Mouse (Mus musculus): ENCODE results near the gene Gnmt.

DNA sequence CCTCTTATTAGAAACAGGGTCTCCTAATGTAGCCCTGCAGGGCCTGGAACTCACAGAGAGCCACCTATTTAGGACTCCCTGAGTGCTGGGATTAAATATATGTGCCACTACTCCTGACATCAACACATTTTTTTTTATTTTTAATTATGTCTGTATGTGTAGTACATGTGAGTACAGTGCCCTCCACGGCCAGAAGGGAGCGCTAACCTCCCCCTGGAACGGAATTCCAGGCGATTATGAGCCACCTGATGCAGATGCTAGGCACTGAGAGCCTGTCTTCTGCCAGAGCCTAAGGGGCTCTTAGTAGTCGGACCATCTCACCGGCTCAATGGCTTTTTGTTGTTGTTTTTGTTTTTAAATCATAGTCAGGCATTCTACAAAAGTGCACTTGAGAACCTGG is 947 bp downstream of the Gnmt start:
- TF ChIP-seq CTCF (IDR thresholded peaks at IDR 0.05 in 2 of 3, conservative IDR thresholded peaks at IDR 0.05 in 1 of 3; ENCODE audit: control insufficient read depth in 1 of 3, insufficient read depth in 1 of 3, low read depth in 2 of 3, low read length in 3 of 3, poor library complexity in 1 of 3, severe bottlenecking in 1 of 3), result peak; percentile 54 to 59 (median 54)
- TF ChIP-seq GATA1 (IDR thresholded peaks at IDR 0.05; ENCODE audit: low read depth, low read length), result no peak
